Mouse (Mus musculus) midbrain, embryonic 15.5 days (tissue): ENCODE data around the gene Maff. TPM values are rescaled to one million over a fixed set of nuclear protein-coding genes. Genes with fewer than 3 reads are reported as not detected.

Source experiments
- ATAC-seq: fragments of 200-750 bp; cut with Nextera tagmentation; replicated peaks from 2 replicates; pipeline ENCODE4 v1.8.0; 2017; ENCODE audit warnings: moderate TSS enrichment
- H3K27ac ChIP-seq: fragments of 300-500 bp; sonication (generic); 2 replicates; pipeline ENCODE4 v1.5.1; 2015; ENCODE audit warnings: mild to moderate bottlenecking, inconsistent platforms
- H3K27me3 ChIP-seq: fragments of 300-500 bp; sonication (generic); replicated peaks from 2 replicates; pipeline ENCODE4 v1.6.1; 2015; ENCODE audit warnings: inconsistent platforms
- H3K36me3 ChIP-seq: fragments of 300-500 bp; sonication (generic); replicated peaks from 2 replicates; pipeline ENCODE4 v1.6.1; 2015; ENCODE audit warnings: inconsistent platforms
- H3K4me1 ChIP-seq: fragments of 300-500 bp; sonication (generic); 2 replicates; pipeline ENCODE4 v1.6.1; 2015; ENCODE audit warnings: inconsistent platforms
- H3K4me2 ChIP-seq: fragments of 300-500 bp; sonication (generic); 2 replicates; pipeline ENCODE4 v1.6.1; 2015; ENCODE audit warnings: inconsistent platforms, mild to moderate bottlenecking, moderate library complexity
- H3K4me3 ChIP-seq: fragments of 300-500 bp; sonication (generic); 2 replicates; pipeline ENCODE4 v1.5.1; 2015; ENCODE audit warnings: mild to moderate bottlenecking, inconsistent platforms
- H3K9ac ChIP-seq: fragments of 300-500 bp; sonication (generic); 2 replicates; pipeline ENCODE4 v1.6.1; 2015; ENCODE audit warnings: mild to moderate bottlenecking, inconsistent platforms
- H3K9me3 ChIP-seq: fragments of 300-500 bp; sonication (generic); 2 replicates; pipeline ENCODE4 v1.6.1; 2016; ENCODE audit warnings: inconsistent platforms
- WGBS: fragments of 180-500 bp; shearing (Covaris S2); methylation state at CpG from one replicate; pipeline ENCODE4 v1.1.7; 2015; ENCODE audit warnings: mixed read lengths; 5-methylcytosine and 5-hydroxymethylcytosine counted together
- polyA plus RNA-seq: library from polyadenylated mRNA; unstranded; fragments of >200 nt; fragmentation: Nextera tagmentation; extraction: Ambion mirVana; gene quantifications from 2 replicates; pipeline ENCODE4 v1.2.1, GENCODE M21; 2015

Gene Maff
- polyA plus RNA-seq, 1 experiment from 2014 or later: 0.80 TPM

- Histone ChIP-seq H3K36me3 (peaks cover 18% of the 10 kb centered on the region; the same call in 1 of the 2 replicates), H3K9ac (no peak overlapping the region), H3K9me3 (no peaks in the 10 kb centered on the region), H3K4me1 (no peaks in the 10 kb centered on the region), H3K27ac (no peak overlapping the region), H3K4me3 (no peak overlapping the region), H3K4me2 (no peak overlapping the region), H3K27me3 (no peaks in the 10 kb centered on the region)
- no peak for ATAC-seq
- 70% methylated on average over 15 of the region's 15 CpGs for WGBS
Measured at GRCm38 (mm10) chr15:79369452-79370280, 23.2 kb downstream of the Maff start.

GRCm38 (mm10) chr15:79370281-79370843 is 23.9 kb downstream of the Maff start:
- Histone ChIP-seq H3K9ac (no peak overlapping the region), H3K27ac (no peak overlapping the region), H3K36me3 (peaks cover 12% of the 10 kb centered on the region; the same call in 1 of the 2 replicates), H3K27me3 (no peaks in the 10 kb centered on the region), H3K4me2 (no peak overlapping the region), H3K4me3 (no peak overlapping the region), H3K9me3 (no peaks in the 10 kb centered on the region), H3K4me1 (no peaks in the 10 kb centered on the region)
- 75% methylated on average over 7 of the region's 7 CpGs for WGBS
- ATAC-seq: no peak

- H3K9ac ChIP-seq: no peak overlapping the region
- H3K27me3 ChIP-seq: no peaks in the 10 kb centered on the region
- 0 out of 2 replicates have a peak overlapping the region, but pooled peaks have one; percentile 40 for H3K27ac ChIP-seq
- no peak overlapping the region for H3K4me2 ChIP-seq
- WGBS: 63% methylated on average over 3 of the region's 3 CpGs
- peaks cover 17% of the 10 kb centered on the region; the same call in 1 of the 2 replicates for H3K36me3 ChIP-seq
- no peaks in the 10 kb centered on the region for H3K4me1 ChIP-seq
- H3K4me3 ChIP-seq: no peak overlapping the region
- no peak for ATAC-seq
- H3K9me3 ChIP-seq: no peaks in the 10 kb centered on the region
Measured at GRCm38 (mm10) chr15:79374760-79375159, 28.3 kb downstream of the Maff start.

- no peak for ATAC-seq
- H3K36me3 ChIP-seq: peaks cover 17% of the 10 kb centered on the region; the same call in 1 of the 2 replicates
- H3K4me2 ChIP-seq: no peak overlapping the region
- H3K4me1 ChIP-seq: peaks cover 14% of the 10 kb centered on the region; the same call in 1 of the 2 replicates
- no peaks in the 10 kb centered on the region for H3K27me3 ChIP-seq
- H3K9ac ChIP-seq: no peak overlapping the region
- H3K27ac ChIP-seq: no peak overlapping the region
- H3K4me3 ChIP-seq: no peak overlapping the region
- H3K9me3 ChIP-seq: no peaks in the 10 kb centered on the region
- 87% methylated on average over 6 of the region's 6 CpGs for WGBS
Measured at GRCm38 (mm10) chr15:79377681-79378080, 31.3 kb downstream of the Maff start.

GRCm38 (mm10) chr15:79378608-79379007 is 32.2 kb downstream of the Maff start:
- no peaks in the 10 kb centered on the region for H3K9me3 ChIP-seq

GRCm38 (mm10) chr15:79379658-79380057 is 33.2 kb downstream of the Maff start:
- WGBS: 88% methylated on average over 7 of the region's 7 CpGs
- Histone ChIP-seq H3K9me3 (no peaks in the 10 kb centered on the region), H3K4me1 (peaks cover 14% of the 10 kb centered on the region; the same call in 1 of the 2 replicates), H3K9ac (no peak overlapping the region), H3K27ac (no peak overlapping the region), H3K36me3 (peaks cover 17% of the 10 kb centered on the region; the same call in 1 of the 2 replicates), H3K4me2 (no peak overlapping the region), H3K4me3 (no peak overlapping the region), H3K27me3 (no peaks in the 10 kb centered on the region)
- no peak for ATAC-seq

More at GRCm38 (mm10) chr15:79378608-79379007, 32.2 kb downstream of the Maff start:
- peaks cover 17% of the 10 kb centered on the region; the same call in 1 of the 2 replicates for H3K36me3 ChIP-seq
- no peak for ATAC-seq
- no peak overlapping the region for H3K27ac ChIP-seq
- H3K4me2 ChIP-seq: no peak overlapping the region
- H3K9ac ChIP-seq: no peak overlapping the region
- H3K4me3 ChIP-seq: no peak overlapping the region
- 90% methylated on average over 10 of the region's 10 CpGs for WGBS
- peaks cover 14% of the 10 kb centered on the region; the same call in 1 of the 2 replicates for H3K4me1 ChIP-seq
- no peaks in the 10 kb centered on the region for H3K27me3 ChIP-seq

- Histone ChIP-seq H3K27ac (peak overlapping the region; percentile 22; the same call in 1 of the 2 replicates), H3K4me3 (no peak overlapping the region), H3K36me3 (peaks cover 17% of the 10 kb centered on the region; the same call in 1 of the 2 replicates), H3K4me1 (peaks cover 14% of the 10 kb centered on the region; the same call in 1 of the 2 replicates), H3K27me3 (no peaks in the 10 kb centered on the region), H3K9ac (no peak overlapping the region), H3K9me3 (no peaks in the 10 kb centered on the region), H3K4me2 (no peak overlapping the region)
- 46% methylated on average over 23 of the region's 23 CpGs for WGBS
- ATAC-seq: no peak; the same call in 1 of the 2 replicates
Measured at GRCm38 (mm10) chr15:79380468-79381444, 34.3 kb downstream of the Maff start.

- no peak overlapping the region for H3K27ac ChIP-seq
- no peak overlapping the region for H3K4me3 ChIP-seq
- no peak overlapping the region for H3K9ac ChIP-seq
- no peak for ATAC-seq
- 91% methylated on average over 9 of the region's 9 CpGs for WGBS
- no peaks in the 10 kb centered on the region for H3K27me3 ChIP-seq
- H3K4me2 ChIP-seq: no peak overlapping the region
- H3K9me3 ChIP-seq: no peaks in the 10 kb centered on the region
- H3K4me1 ChIP-seq: peaks cover 14% of the 10 kb centered on the region; the same call in 1 of the 2 replicates
- 0 out of 2 replicates have a peak, but pooled peaks cover 13% of the 10 kb centered on the region for H3K36me3 ChIP-seq
Measured at GRCm38 (mm10) chr15:79381644-79382043, 35.2 kb downstream of the Maff start.

- Histone ChIP-seq H3K27ac (no peak overlapping the region), H3K4me1 (peaks cover 5% of the 10 kb centered on the region; the same call in 1 of the 2 replicates), H3K27me3 (no peaks in the 10 kb centered on the region), H3K9me3 (no peaks in the 10 kb centered on the region), H3K36me3 (no peaks in the 10 kb centered on the region), H3K4me2 (no peak overlapping the region), H3K4me3 (no peak overlapping the region), H3K9ac (no peak overlapping the region)
- 71% methylated on average over 6 of the region's 6 CpGs for WGBS
- no peak for ATAC-seq
Measured at GRCm38 (mm10) chr15:79387081-79387480, 40.7 kb downstream of the Maff start.

- Histone ChIP-seq H3K4me2 (no peak overlapping the region), H3K27me3 (no peaks in the 10 kb centered on the region), H3K9me3 (no peaks in the 10 kb centered on the region), H3K36me3 (no peaks in the 10 kb centered on the region), H3K9ac (no peak overlapping the region), H3K4me3 (no peak overlapping the region), H3K27ac (no peak overlapping the region), H3K4me1 (peaks cover 5% of the 10 kb centered on the region; the same call in 1 of the 2 replicates)
- WGBS: 84% methylated on average over 7 of the region's 7 CpGs
- ATAC-seq: no peak
Measured at GRCm38 (mm10) chr15:79387611-79388010, 41.2 kb downstream of the Maff start.

GRCm38 (mm10) chr15:79388171-79388570 is 41.8 kb downstream of the Maff start:
- no peak overlapping the region for H3K4me2 ChIP-seq
- H3K9me3 ChIP-seq: no peaks in the 10 kb centered on the region
- peaks cover 5% of the 10 kb centered on the region; the same call in 1 of the 2 replicates for H3K4me1 ChIP-seq
- no peak overlapping the region for H3K9ac ChIP-seq
- WGBS: 80% methylated on average over 6 of the region's 6 CpGs
- no peaks in the 10 kb centered on the region for H3K36me3 ChIP-seq
- no peak overlapping the region for H3K4me3 ChIP-seq
- no peak overlapping the region for H3K27ac ChIP-seq
- no peak for ATAC-seq
- H3K27me3 ChIP-seq: no peaks in the 10 kb centered on the region
